Mouse (Mus musculus) cerebellum, adult 2 months (tissue): Measurements from ENCODE around the gene Supt6. TPM values are rescaled to one million over a fixed set of nuclear protein-coding genes. Genes with fewer than 3 reads are reported as not detected.
A peak's percentile ranks its signal among the peaks of the same experiment; 100 is the strongest.

Experiments used
- DNase-seq, 2 experiments: peaks; one replicate each; pipeline ENCODE4 v3.0.0; 2021
- H3K27ac ChIP-seq: fragments of 200-500 bp; 2 replicates; pipeline ENCODE4 v1.5.1; 2012; ENCODE audit warnings: low read length, control low read depth, inconsistent platforms; ENCODE audit not compliant: insufficient read depth
- H3K27me3 ChIP-seq: fragments of 200-500 bp; 2 replicates; pipeline ENCODE4 v1.6.1; 2012; ENCODE audit warnings: inconsistent platforms, mild to moderate bottlenecking, low read length, moderate library complexity; ENCODE audit not compliant: control insufficient read depth, insufficient read depth
- H3K4me1 ChIP-seq: fragments of 200-500 bp; 2 replicates; pipeline ENCODE4 v1.6.1; 2011; ENCODE audit warnings: low read length; ENCODE audit not compliant: control insufficient read depth, insufficient read depth
- H3K4me3 ChIP-seq: fragments of 200-500 bp; replicated peaks from 2 replicates; pipeline ENCODE3; 2011; ENCODE audit warnings: mild to moderate bottlenecking, low read depth, low read length, control low read depth; ENCODE audit not compliant: insufficient read depth
- CTCF ChIP-seq: fragments of 200-500 bp; IDR thresholded peaks from 2 replicates; pipeline ENCODE4 v1.5.1; 2011; ENCODE audit warnings: low read depth, mild to moderate bottlenecking, control low read depth, low read length, moderate library complexity, borderline replicate concordance; ENCODE audit not compliant: insufficient read depth
- POLR2A ChIP-seq: fragments of 200-500 bp; IDR thresholded peaks from 2 replicates; pipeline ENCODE4 v1.6.1; 2011; ENCODE audit warnings: low read length, control low read depth, borderline replicate concordance; ENCODE audit not compliant: insufficient read depth
- WGBS: fragments of 180-500 bp; shearing (Covaris S2); methylation state at CpG from one replicate; pipeline ENCODE4 v1.1.7; 2018; 5-methylcytosine and 5-hydroxymethylcytosine counted together
- polyA plus RNA-seq: library from polyadenylated mRNA; depleted of rRNA; stranded (reverse); fragments of >200 nt; gene quantifications from 2 replicates; pipeline ENCODE4 v1.2.3, GENCODE M21; 2012

Gene Supt6
- polyA plus RNA-seq, 1 experiment, result 50.3 TPM

- Histone ChIP-seq H3K4me3 (peak overlapping the region; percentile 49), H3K27me3 (no peaks in the 10 kb centered on the region), H3K27ac (no peak overlapping the region), H3K4me1 (peaks cover 5% of the 10 kb centered on the region)
- WGBS, result 2% methylated on average over 78 of the region's 84 CpGs
- DNase-seq, result peak; percentile 87 to 93
- TF ChIP-seq CTCF (peak; percentile 95), POLR2A (no peak)
Observed at GRCm38 (mm10) chr11:78177903-78178858, 67.6 kb downstream of the Supt6 start.

DNA sequence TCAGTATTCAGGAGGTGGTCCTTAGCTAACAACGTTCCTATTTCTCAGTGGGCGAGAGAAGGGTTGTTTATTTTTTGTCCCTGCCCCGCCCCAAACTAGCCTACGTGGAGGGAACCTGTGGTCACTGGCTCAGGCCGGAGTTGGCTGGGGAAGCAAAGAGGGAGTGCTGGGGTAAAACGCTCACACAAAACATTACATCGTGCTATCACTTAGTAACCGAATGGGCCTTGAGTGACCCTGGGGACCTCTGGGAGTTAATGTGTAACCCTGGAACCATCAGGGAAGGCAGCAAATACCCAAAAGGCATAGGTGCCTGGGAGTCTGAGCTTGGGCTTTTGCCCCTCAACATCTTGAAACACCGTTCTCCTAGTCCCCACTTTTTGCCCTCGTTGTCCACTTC, 68.3 kb downstream of the Supt6 start:
- TF ChIP-seq POLR2A, result no peak
- TF ChIP-seq CTCF, result no peak
- Histone ChIP-seq H3K27me3 (no peaks in the 10 kb centered on the region), H3K4me3 (peak overlapping the region; percentile 49), H3K27ac (no peak overlapping the region), H3K4me1 (peaks cover 5% of the 10 kb centered on the region)
- WGBS, result 4% methylated on average over 10 of the region's 10 CpGs
- DNase-seq, result no peak

DNA sequence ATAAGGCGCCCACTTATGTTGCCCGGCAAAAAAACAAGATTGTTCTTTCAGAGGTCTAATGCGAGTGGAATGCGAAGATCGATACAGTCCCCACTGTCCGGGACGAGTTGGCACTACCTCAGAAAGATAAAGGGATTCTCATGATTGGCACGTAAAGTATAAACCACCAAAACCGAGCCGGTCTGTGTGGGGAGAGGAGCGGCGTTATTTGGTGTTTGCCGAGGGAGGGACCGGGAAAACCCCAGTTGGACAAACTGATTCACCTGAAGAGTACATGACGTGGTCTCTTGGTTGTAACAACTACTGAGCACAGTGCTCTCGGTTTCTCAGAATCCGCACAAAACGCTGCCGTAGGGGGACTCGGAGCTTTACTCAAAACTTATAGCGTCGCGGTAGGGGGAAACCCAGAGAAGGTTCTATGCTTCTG, 68.9 kb downstream of the Supt6 start:
- TF ChIP-seq CTCF (no peak), POLR2A (no peak)
- peak overlapping the region; percentile 97 for H3K4me3 ChIP-seq
- under 1% methylated on average over 23 of the region's 23 CpGs for WGBS
- no peak overlapping the region for H3K27ac ChIP-seq
- DNase-seq, result no peak
- H3K4me1 ChIP-seq, result peaks cover 5% of the 10 kb centered on the region
- H3K27me3 ChIP-seq, result no peaks in the 10 kb centered on the region

DNA sequence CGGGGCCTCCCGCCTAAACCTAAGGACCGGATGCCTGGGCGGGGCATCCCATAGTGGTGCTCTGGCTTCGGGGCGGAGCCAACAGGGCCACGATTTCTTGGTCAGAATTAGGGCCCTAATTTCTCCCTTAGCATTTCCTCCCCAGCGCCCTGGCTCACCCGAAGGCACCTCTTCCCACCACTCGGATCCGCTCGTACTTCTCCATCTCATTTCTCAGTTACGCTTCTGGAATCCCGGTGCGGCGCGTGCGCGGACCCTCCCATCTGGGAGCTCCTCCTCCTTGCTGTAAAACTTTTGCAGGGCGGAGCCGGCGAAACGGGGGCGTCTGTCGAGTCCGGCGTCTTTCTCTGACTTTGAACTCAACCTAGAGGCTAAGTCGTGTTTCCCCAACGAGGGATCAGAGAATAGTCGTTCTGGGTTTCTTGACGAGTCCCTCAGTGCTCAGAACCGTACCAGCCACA, 69.4 kb downstream of the Supt6 start, which contains the start of the genes Nek8 and Tlcd1:
TSS of gene Nek8 (minus strand) at position 274 of the 461 bp plus-strand sequence.
TSS of gene Tlcd1 (plus strand) at position 310 of the 461 bp plus-strand sequence.
- H3K27me3 ChIP-seq, result no peaks in the 10 kb centered on the region
- WGBS, result under 1% methylated on average over 32 of the region's 32 CpGs
- DNase-seq, result peak; percentile 78 to 79
- H3K27ac ChIP-seq, result no peak within 1 kb of the TSS
- peak within 1 kb of the TSS; percentile 97 for H3K4me3 ChIP-seq
- H3K4me1 ChIP-seq, result peaks cover 5% of the 10 kb centered on the region
- TF ChIP-seq POLR2A, result no peak
- no peak for TF ChIP-seq CTCF

- no peaks in the 10 kb centered on the region for H3K27me3 ChIP-seq
- WGBS, result under 1% methylated on average over 10 of the region's 10 CpGs
- peaks cover 5% of the 10 kb centered on the region for H3K4me1 ChIP-seq
Observed at GRCm38 (mm10) chr11:78175771-78176401, 69.9 kb downstream of the Supt6 start.

DNA sequence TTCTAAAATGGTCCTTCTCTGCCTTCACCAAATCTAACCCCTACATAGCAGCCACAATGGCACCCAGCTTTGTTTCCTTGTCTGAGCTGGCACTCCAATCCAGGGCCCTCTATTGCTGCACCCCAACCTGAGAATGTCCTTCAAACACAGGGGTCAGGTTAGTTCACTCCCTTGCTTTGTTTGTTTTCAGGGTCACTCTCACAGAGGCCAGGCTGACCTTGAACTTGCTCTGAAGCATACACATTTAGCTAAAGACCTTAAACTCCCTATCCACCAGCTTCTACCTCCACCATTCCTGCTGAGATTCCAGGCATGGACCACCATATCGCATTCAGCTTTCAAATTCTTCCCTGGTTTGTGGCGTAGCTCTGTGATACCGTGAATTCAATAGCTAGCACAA, 71.3 kb downstream of the Supt6 start:
- Histone ChIP-seq H3K27ac (no peak overlapping the region), H3K4me1 (peaks cover 5% of the 10 kb centered on the region), H3K27me3 (no peaks in the 10 kb centered on the region), H3K4me3 (no peak overlapping the region)
- DNase-seq, result no peak
- WGBS, result 94% methylated on average over 3 of the region's 3 CpGs
- no peak for TF ChIP-seq CTCF

More at GRCm38 (mm10) chr11:78175771-78176401, 69.9 kb downstream of the Supt6 start:
- Histone ChIP-seq H3K4me3 (peak overlapping the region; percentile 97), H3K27ac (no peak overlapping the region)
- TF ChIP-seq CTCF, result no peak
- no peak for TF ChIP-seq POLR2A
- no peak for DNase-seq

DNA sequence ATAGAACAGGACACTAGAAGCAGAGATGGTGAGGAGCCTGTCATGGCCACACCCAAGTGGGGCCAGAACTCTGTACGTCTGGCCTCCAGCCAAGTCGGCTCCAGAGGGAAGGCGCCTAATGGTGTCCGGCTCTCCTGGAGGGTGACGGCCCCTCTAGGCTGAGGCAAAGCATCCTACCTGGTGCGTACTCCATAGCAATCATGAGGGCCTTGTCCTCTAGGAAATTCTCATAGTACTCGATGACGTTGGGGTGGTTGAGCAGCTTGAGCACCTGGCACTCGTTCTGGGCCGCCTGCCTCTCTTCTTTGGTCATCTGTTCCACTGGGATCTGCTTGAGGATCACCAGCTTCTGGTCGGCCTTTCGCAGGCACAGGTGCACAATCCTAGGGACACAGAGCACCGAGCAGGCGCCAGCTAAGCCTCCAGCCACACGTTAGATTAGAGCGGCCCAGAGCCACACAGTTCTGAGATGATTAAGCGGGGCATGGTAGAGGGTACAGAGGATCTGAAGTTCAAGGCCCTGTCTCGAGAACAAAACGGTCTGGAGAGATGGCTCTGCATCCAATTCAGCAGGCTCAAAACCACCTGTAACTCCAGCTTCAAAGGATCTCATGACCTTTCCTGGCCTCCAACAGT, 72.9 kb downstream of the Supt6 start:
- WGBS, result 66% methylated on average over 19 of the region's 19 CpGs
- no peaks in the 10 kb centered on the region; the same call in 1 of the 2 replicates for H3K4me1 ChIP-seq
- no peak for DNase-seq
- H3K27me3 ChIP-seq, result no peaks in the 10 kb centered on the region
- no peak overlapping the region for H3K27ac ChIP-seq
- H3K4me3 ChIP-seq, result no peak overlapping the region
- no peak for TF ChIP-seq POLR2A
- TF ChIP-seq CTCF, result no peak
